Mouse (Mus musculus) erythroid progenitor cell, adult 5-6 weeks (primary cell): ENCODE measurements around the gene Aqp9. TPM values are rescaled to one million over a fixed set of nuclear protein-coding genes. Genes with fewer than 3 reads are reported as not detected.
A peak's percentile ranks its signal among the peaks of the same experiment; 100 is the strongest.

Experiments
- ATAC-seq: replicated peaks from 2 replicates; pipeline ENCODE4 v1.8.0; 2016; ENCODE audit warnings: moderate number of reproducible peaks, mild to moderate bottlenecking, moderate TSS enrichment, inconsistent platforms; ENCODE audit not compliant: poor library complexity, low FRiP score, severe bottlenecking
- total RNA-seq, 2 experiments: library from RNA; stranded (forward) in 1 of 2; stranded (reverse) in 1 of 2; fragments of 150-400 nt in 1 of 2; fragments of 186-747, 209-891 nt in 1 of 2; gene quantifications; 2 replicates each; pipeline versions ENCODE4 v1.2.3 to v1.2.4; 2015 to 2017; ENCODE audit warnings: low replicate concordance in 2 of 2

The Aqp9 gene
- total RNA-seq (2015; ENCODE audit: low replicate concordance) = 23.4 and 28.1 TPM in 2 replicates
- 33.5 and 50.6 TPM in 2 replicates for total RNA-seq (2017; ENCODE audit: low replicate concordance)

DNA sequence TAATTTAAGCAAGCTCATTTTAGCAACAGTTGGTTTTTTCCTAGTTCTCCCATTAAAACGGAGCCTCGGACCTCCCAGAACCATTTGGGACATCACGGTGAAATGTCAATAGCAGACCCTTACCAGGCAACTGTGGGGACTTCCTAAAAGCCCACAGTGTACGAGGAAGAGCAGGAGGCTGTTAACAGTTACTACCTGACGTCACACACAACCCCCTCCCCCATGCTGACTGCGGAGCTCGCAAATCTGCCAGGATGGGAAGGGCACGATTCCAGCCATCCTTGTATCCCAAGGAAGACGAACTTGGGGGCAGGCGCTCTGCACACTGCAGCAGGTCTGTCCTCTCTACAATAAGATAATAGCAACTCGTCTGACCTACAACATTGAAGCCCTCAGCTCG lies at the start of gene Aqp9:
Gene Aqp9, minus strand, starts transcription at position 172 of the 400 bp plus-strand sequence.
- no peak for ATAC-seq

DNA sequence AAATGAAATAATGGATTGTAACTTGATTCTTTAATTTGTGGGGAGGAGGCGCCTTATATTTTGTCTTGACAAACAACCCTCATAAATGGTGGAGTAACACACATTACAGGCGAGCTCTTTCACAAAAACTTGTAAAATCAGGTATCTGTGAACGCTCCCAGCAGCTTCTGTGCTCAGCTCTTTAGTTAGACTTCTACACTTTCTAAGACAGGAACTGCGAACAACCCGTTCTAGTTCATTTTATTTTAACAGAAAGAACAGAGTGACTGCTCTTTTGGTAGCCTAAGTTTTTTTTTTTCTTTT lies 49.3 kb upstream of the Aqp9 start:
- ATAC-seq = no peak

DNA sequence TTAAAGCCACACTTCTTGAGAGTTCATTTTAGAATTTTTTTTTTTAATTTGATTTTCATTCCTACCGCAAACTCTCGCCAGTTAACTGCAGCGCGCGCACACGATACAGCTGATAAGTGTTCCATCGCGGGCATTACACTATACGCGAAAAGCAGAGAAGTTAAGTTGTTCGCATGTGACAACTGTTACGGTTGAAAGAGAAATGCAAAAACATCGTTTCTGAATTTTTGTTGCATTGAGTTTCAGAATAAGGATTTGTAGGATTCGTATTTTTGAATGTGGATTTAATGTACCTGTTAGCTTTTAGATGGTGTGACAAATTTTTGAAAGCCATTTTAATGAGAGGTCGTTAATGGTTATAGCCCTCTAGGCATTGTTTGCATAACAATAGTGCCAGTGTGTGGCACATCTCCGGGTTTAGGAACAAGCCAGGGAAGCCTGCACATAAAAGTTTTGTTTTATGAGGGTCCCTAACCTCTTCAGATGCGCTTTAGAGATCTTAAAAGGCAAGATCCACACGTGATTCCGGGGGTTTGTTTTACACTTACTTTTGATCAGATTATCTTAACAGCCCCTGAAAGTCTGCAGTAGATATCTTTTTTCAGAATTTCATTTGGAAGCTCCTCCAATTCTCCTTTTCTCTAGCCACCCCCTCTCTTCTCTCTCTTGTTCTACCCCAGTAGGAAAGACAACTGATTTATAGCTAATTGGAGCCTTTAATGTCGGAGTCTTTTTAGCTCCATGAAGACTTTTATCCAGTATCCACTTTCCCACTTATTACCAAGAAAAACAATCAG lies 48.7 kb upstream of the Aqp9 start:
- no peak for ATAC-seq

DNA sequence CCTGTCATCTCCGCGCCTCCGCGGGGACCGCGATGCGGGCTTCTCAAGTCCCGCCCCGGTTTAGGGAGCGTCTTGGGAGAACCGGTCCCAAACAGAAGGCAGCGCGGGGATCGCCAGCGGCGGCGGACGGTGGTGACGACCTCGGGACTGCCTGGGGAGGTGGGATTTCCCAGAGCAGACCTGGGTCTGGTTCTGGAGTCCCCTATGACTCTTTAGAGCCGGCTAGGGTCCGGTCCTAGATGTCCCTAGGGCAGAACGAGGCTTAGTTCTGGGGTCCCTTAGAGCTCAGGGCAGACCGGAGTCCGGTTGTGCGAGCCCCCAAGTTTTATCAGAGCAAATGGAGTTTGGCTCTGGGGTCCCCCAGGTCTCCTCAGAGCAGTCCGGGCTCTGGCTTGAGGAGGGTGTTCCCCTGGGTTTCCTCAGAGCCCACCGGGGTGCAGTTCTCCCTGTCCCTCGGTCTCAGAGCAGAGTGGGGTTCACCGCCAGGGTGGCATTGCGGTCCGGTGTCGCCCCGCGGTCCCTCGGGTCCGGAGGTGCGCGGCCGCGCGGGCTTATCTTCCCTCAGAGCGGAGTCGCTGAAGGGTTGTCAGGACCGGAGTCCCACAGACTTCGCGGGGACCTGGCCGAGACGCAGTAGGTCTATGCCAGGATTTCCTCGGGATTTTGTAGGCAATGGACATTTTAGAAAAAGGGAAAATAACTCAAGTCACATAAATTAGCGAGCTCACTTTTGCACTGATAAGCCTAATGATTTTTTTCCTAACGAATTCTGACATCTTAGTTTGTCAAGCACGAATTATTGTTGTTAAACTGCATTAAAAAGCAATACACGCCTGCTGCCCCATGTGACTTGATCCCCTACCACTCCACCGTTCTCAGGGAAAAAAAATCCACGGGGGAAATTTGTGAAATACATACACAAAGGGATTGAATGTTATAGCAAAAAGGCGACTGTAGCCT lies 47.8 kb upstream of the Aqp9 start:
- no peak for ATAC-seq

DNA sequence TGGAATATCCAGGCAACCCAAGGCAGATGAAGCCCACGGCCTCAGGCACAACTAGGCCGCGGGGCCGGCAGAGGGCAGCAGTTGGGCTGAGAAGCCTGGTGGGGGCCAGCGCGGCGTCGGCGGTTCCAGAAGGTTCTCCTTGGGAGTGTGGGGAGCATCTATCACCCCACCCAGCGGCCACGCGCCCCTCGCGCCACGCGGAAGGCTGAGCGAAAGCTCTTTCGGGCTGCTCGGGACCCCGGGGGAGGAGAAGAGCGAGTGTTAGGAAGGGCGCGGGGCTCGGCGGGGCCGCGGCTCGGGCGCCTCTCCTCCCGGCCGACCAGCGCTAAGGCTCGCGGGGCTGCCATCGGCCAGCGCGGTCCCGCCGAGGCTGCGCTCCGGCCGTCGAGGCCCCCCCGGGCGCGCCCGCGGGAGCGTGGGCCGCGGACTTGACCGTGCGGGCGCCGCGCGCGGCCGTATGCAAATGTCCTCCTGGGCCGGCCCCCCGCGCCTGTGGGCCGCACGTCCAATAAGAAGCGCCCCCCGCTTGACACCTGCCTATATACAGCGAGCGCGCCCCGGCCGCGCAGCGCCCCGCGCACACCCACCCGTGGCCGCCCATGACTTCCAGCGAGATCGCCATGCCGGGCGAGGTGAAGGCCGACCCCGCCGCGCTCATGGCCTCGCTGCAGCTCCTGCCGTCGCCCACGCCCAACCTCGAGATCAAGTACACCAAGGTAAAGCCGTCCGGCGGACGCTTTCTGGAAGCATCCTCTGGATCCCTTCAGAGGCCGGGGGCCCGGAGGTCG lies 47.0 kb upstream of the Aqp9 start, which contains the start of gene Aldh1a2:
Gene Aldh1a2, plus strand, starts transcription at position 542 of the 788 bp plus-strand sequence.
- 0 out of 2 replicates have a peak, but pooled peaks have one; percentile 19 for ATAC-seq

DNA sequence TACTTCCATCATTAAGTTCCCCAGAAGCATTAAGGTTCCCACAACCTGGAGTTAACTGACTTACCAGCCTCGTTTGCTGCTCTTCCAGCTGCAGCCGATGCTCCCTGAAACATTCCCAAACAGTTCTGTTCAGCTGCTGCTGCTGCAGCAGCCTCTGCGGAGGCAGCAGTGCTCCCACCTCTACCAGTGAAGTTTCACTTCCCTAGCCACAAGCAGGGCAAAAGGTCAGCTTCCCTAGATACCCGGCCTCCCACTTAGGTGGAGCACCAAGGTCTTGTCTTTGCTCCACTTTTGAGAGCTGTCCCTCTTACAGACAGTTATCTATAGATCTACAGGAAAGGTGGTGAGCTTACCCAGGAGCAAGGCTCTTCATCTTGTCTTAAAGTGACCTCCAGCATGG lies 45.2 kb upstream of the Aqp9 start:
- no peak for ATAC-seq

DNA sequence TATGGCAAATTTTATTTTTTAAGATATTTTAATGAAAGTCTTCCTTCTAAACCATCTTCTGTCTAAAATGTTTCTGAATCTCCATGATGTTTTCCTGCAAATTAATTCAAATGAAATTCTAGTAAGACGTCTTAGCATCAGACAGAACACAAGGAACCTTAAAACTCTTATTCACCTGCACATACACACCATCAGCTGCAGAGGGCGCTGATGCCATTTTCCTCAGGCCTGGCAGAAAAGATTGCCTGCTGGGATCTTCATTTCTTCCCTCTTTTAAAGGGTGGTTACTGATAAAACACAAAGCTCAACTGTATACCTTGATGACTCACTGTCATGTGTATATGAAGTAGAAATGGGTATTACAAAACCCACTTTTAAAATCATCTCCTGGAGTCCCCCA lies 42.4 kb upstream of the Aqp9 start:
- ATAC-seq = no peak

DNA sequence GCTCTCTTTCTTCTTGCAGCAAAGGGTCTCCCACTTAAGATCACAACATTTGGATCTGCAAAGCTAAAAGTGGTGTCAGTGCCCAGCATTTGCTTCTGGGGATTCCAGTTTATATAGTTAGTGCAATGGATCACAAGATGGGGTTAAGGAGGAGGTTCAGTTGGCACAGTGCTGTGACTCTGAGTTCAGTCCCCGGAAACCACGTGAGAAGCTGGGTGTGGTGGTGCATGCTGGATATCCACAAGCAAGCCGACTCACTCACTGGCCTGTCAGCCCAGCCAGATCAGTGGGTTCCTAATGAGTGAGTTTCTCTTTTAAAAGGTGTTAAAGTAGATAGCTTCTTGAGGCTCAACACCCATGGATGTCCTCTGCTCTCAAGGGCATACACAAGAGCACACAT lies 40.8 kb upstream of the Aqp9 start:
- no peak for ATAC-seq

DNA sequence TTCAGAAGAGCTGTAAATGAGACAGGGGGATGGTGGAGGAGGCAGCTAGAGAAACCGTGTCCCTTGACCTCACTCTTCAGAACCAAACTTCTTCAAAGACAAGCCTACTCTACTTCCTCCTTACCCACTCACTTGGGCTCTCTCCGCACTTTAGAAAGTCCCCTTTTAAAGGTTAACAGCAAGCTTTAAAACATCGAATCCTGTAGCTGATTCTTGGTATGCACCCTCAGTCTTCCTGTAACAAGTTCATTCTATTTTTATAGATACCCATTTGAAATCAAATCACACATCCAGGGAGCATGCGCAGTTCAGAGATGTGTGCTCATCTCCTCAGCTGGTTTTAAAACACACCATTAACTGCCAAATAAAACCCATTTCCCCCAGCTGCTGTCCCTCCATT lies 33.8 kb upstream of the Aqp9 start:
- ATAC-seq = no peak

DNA sequence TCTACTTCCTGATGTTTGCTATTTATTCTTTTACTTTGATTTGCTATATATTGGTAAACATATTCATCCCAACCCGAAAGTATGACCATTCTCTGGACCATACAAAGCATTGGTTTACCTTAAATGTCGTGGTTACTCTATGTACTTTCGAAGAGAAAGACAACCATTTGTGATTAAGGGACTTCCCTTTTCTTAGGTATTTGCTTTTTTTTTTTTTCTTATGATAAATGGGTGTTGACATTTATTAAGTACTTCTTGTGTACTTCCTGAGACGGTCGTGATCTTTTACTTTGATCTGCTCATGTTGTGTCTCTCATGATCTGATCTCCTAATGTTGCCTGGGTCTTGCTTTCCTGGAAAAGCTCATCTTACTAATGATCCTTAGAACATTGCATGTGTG lies 30.3 kb upstream of the Aqp9 start:
- ATAC-seq = no peak

DNA sequence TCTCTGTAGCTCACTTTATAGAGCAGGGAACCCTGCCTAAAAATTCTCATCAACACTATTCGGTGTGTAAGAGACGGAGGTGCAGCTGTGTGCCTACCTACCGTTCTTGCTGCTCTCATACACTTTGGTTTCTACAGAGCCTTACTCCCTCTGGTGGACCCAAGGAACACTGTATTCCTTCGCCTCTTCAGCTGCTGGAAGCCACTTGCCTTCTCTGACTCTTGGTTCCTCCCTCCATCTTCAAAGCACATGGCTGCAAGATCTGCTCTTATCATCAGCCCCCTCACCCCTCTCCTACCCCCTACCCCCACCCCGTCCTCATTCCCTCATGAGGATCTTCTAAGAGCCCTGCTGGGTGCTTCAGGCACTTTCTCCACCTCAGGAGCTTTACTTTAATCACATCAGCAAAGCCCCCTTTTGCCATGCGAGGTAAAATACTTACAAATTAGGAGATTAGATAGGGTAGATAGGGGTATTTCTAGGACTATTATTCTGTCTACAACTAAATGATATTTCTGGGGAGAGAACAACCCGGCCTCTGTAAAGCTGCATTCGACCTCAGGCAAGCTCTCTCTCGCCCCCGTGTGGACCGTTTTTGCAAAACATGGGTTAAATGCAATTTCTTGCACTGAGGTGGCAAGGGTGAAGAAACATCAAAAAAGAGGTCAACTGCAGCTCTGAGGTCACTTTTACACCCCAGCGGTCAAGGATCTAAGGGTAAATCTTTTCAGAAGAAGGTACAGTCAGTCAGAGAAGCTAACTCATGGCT lies 20.3 kb upstream of the Aqp9 start:
- ATAC-seq = peak; percentile 97

DNA sequence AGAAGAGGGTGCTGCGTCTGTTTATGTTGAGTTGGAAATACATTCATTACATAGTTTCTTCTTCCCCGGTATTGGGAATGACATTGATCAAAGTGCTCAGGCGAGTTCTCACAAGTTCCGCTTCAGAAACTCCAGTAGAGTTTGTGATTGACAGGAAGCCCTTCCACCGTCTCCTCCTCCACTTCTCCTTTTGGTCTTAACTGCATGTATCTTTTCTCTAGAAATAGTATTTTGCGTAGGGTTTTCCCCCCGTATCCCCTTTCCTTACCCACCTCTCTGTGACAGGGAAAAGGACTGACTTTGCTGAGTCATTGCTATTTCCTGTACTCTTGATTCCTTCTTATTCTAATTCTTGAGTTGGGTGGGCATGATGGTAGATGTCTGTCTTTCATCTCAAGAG lies 18.9 kb upstream of the Aqp9 start:
- ATAC-seq = no peak

DNA sequence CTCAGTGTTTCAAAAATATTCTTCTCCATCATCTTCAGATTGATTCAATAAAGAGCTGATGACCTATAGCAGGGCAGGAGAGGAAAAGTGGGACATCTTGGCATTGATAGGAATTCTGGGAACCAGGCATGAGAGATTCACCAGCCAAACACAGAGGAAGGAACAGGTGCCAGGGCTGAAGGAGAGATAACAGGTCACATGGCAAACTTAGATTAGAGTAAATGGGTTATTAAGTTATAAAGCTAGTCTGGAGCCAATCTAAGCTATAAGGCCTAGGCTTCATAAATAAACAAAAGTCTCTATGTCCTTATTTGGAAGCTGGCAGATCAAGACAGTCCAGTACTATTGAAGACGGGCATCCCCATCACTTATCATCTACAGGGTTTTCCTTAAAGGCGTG lies 17.3 kb upstream of the Aqp9 start:
- ATAC-seq = peak; percentile 71

DNA sequence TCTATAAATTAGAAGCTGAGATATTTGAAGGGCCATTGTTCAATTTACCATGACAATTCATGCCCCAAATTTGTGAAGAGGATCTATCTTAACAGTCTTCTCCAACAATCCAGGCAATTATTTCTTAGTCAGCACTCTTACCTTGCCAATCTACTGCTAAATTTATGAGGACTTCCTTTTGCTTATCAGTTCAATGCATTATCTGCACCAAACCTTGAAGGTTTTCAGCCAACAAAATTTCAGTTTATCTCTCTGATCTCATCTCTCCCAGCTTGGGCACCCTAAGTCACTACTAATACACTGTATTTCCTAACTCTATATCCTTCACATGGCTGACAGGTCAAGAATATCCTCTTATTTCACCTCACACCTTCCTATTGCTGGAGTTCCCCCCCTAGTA lies 16.8 kb upstream of the Aqp9 start:
- no peak for ATAC-seq

DNA sequence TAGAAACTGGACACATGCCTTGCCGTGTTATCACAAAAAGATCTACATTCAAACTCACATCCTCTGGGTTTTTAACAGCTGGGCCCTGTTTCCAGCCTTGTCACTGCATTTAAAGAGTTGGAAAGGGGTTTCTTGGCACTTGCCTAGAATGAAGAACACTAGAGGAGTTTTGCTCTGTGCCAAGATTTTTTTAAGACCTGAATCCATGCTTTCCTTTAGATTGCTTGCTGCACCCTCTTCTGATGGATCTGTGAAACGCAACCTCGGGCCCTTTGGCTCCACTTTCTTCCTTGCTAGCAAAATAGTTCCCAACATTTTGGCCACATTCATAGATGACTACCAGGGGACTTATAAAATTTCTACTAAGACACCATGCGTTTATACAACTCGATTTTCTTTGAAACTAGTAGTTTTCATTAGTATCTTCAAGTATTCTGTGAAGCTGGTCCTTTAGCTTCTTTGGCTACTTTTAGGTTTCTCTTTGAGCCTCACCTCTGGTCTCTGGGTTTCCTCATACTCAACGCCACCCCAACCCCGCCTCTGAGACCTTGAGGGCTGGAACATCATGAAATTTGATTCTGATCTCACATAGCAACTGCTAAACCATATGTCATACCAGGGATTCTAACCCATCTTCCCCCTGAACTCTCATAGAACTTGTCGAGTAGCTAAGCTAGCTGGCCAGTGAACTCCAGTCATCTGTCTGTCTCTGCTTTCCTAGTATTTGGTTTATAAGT lies 11.7 kb upstream of the Aqp9 start:
- ATAC-seq = peak; percentile 55

DNA sequence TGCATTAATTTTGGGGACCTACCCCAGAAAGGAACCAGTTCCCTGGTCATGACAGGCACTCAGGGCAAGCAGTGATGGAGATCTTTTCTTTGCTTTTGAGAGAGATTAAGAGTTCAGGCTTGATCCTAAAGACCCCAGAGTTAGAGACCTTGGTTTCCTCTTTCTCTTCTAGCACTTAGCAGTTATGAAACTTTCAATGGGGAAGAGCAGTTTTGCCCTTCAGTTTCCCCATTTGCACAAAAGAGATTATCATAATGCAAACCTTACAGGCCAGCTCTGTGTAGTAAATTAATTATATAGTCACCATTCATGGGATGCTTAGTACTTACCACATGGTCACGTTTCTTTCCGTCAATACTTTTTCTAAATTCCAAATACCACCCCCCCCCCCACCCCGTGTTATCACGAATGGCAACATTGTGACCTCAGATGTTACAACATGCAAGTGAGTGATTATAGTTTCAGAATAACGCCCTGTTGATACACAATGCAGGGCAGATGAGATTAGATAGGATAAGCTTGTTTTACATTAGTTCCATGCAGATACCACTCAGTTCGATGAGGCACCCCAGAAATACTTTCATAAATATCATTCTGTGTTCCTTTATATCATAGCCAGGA lies 10.9 kb upstream of the Aqp9 start:
- ATAC-seq = 0 out of 2 replicates have a peak, but pooled peaks have one; percentile 10

DNA sequence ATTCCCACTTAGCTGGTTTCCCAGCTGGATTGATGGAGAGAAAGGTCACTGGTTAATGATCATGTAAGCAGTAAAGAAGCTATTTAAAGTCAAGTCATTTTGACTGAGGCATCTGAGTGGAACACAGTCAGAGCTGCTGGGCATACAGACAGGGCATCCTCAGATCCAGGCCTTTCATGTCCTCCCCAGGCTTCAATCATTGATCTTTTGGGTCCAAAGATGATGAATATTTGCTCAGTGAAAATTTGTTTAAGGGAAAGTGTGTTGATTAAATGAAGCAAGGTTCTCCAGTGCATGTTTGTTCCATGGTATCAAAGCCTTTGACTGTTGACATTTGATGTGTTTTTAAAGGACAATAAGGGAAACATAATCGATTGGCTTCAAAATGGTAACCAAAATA lies 7.2 kb upstream of the Aqp9 start:
- no peak for ATAC-seq

DNA sequence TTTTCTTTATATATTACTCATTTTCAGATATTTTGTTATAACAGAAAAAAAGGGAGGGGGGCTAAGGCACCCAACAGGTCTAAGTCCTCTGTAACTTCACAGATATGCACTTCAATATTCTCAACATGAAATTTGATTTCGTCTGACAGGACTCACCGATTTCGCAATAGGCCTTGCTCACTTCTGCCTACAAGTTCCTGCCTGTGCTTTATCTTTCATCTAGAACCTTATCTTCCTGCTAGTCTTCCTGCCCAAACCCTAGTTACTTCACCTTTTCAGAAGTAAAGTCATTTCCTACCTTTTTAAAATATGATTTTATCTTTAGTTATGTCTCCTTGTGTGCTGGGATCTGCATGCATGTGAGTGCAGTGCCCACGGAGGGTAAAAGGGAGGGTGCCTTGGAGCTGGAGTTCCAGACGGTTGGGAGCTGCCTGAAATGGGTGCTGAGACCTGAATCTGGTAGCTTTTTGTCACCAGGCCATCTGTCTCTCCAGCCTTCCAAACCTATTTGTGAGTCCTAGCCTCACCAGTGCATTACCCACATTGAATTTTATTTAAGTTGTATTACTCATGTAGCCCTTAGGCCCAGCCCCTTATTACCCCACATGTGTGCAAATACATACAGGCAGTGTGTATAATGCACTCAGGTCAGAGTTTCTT lies 6.0 kb upstream of the Aqp9 start:
- no peak for ATAC-seq
